8 mouse cellular contexts compared by ENCODE assay signal in genomic region chr5:115844368-115844765, GRCm38 (mm10). TPM values are rescaled to one million over a fixed set of nuclear protein-coding genes. Genes with fewer than 3 reads are reported as not detected.
DNase-seq lines count a peak whose midpoint lies in the region; ATAC-seq and TF ChIP-seq lines count a peak whose summit lies in the region.

No protein-coding gene starts in this region.

- TF ChIP-seq CTCF in kidney, postnatal 0 days (IDR thresholded peaks at IDR 0.05; ENCODE audit: low read depth) = no peak
- TF ChIP-seq CTCF in embryonic fibroblast, embryonic 13.5 days (IDR thresholded peaks at IDR 0.05; ENCODE audit: borderline replicate concordance, insufficient read depth, low read length) = no peak

- WGBS in kidney, postnatal 0 days = 3% methylated on average over 12 of the region's 12 CpGs
- 4% methylated on average over 12 of the region's 12 CpGs for WGBS in limb, embryonic 14.5 days
- 6% methylated on average over 12 of the region's 12 CpGs for WGBS in neural tube, embryonic 12.5 days

- peak overlapping the region; percentile 59 for H3K4me3 ChIP-seq in kidney, postnatal 0 days (replicated peaks; ENCODE audit: low read depth, low read length)
- H3K4me3 ChIP-seq in embryonic fibroblast, embryonic 13.5 days (ENCODE audit: insufficient read depth, low read length) = peak overlapping the region; percentile 74
- peak overlapping the region; percentile 68 for H3K4me3 ChIP-seq in limb, embryonic 14.5 days (replicated peaks; ENCODE audit: low read length)
- peak overlapping the region; percentile 64 for H3K4me3 ChIP-seq in neural tube, embryonic 12.5 days

- H3K27me3 ChIP-seq in kidney, postnatal 0 days (ENCODE audit: insufficient read depth, low read length) = no peaks in the 10 kb centered on the region
- H3K27me3 ChIP-seq in limb, embryonic 14.5 days (ENCODE audit: control insufficient read depth, insufficient read depth, low read length) = no peaks in the 10 kb centered on the region
- H3K27me3 ChIP-seq in neural tube, embryonic 12.5 days (replicated peaks) = no peaks in the 10 kb centered on the region

- peaks cover 3% of the 10 kb centered on the region; the same call in 1 of the 2 replicates for H3K4me1 ChIP-seq in kidney, postnatal 0 days (replicated peaks; ENCODE audit: insufficient read depth, low read length)
- 0 out of 2 replicates have a peak, but pooled peaks cover 5% of the 10 kb centered on the region for H3K4me1 ChIP-seq in embryonic fibroblast, embryonic 13.5 days (ENCODE audit: control insufficient read depth, insufficient read depth, low read length)
- peaks cover 12% of the 10 kb centered on the region for H3K4me1 ChIP-seq in limb, embryonic 14.5 days (ENCODE audit: control insufficient read depth, insufficient read depth, low read length)
- H3K4me1 ChIP-seq in neural tube, embryonic 12.5 days = peaks cover 30% of the 10 kb centered on the region

- no peak for DNase-seq in kidney, postnatal 0 days (ENCODE audit: low spot score)
- DNase-seq in kidney, postnatal 14 days = no peak
- DNase-seq in limb, embryonic 14.5 days (ENCODE audit: low spot score) = no peak
- DNase-seq in yolk sac, embryonic 10.5 days (ENCODE audit: low spot score) = no peak
- no peak for DNase-seq in spleen, adult 18-20 months
- no peak for DNase-seq in B cell, adult 2 months

- TF ChIP-seq POLR2A in embryonic fibroblast, embryonic 13.5 days (IDR thresholded peaks at IDR 0.05; ENCODE audit: low read depth, low read length) = no peak
- TF ChIP-seq POLR2A in limb, embryonic 14.5 days (IDR thresholded peaks at IDR 0.05; ENCODE audit: borderline replicate concordance, extremely low read depth, insufficient read depth, insufficient read length) = no peak

- no peak for ATAC-seq in kidney, postnatal 0 days (replicated peaks; ENCODE audit: low FRiP score, low read depth)
- no peak for ATAC-seq in limb, embryonic 14.5 days (ENCODE audit: low FRiP score, low read depth)
- no peak for ATAC-seq in neural tube, embryonic 12.5 days (ENCODE audit: low FRiP score, low read depth)

- no peak overlapping the region for H3K27ac ChIP-seq in kidney, postnatal 0 days
- H3K27ac ChIP-seq in embryonic fibroblast, embryonic 13.5 days (ENCODE audit: insufficient read depth, low read length) = no peak overlapping the region
- no peak overlapping the region for H3K27ac ChIP-seq in limb, embryonic 14.5 days (replicated peaks; ENCODE audit: low read depth, low read length)
- no peak overlapping the region for H3K27ac ChIP-seq in neural tube, embryonic 12.5 days

- no peaks in the 10 kb centered on the region for H3K9me3 ChIP-seq in kidney, postnatal 0 days (replicated peaks; ENCODE audit: low read length)
- H3K9me3 ChIP-seq in limb, embryonic 14.5 days (ENCODE audit: control insufficient read depth, low read length) = no peaks in the 10 kb centered on the region
- no peaks in the 10 kb centered on the region for H3K9me3 ChIP-seq in neural tube, embryonic 12.5 days

- peak overlapping the region; percentile 90 for H3K4me2 ChIP-seq in kidney, postnatal 0 days (ENCODE audit: low read length)
- peak overlapping the region; percentile 96 for H3K4me2 ChIP-seq in limb, embryonic 14.5 days (replicated peaks; ENCODE audit: low read depth, low read length, severe bottlenecking)
- H3K4me2 ChIP-seq in neural tube, embryonic 12.5 days (replicated peaks) = peak overlapping the region; percentile 98

- H3K9ac ChIP-seq in kidney, postnatal 0 days (ENCODE audit: low read depth, low read length) = peak overlapping the region; percentile 38; the same call in 1 of the 2 replicates
- peak overlapping the region; percentile 47 for H3K9ac ChIP-seq in limb, embryonic 14.5 days (ENCODE audit: low read depth, low read length, severe bottlenecking)
- peak overlapping the region; percentile 49 for H3K9ac ChIP-seq in neural tube, embryonic 12.5 days

- no peaks in the 10 kb centered on the region for H3K36me3 ChIP-seq in kidney, postnatal 0 days (ENCODE audit: insufficient read depth, low read length)
- no peaks in the 10 kb centered on the region for H3K36me3 ChIP-seq in limb, embryonic 14.5 days (ENCODE audit: control insufficient read depth, insufficient read depth, low read length)
- H3K36me3 ChIP-seq in neural tube, embryonic 12.5 days = peaks cover 8% of the 10 kb centered on the region; the same call in 1 of the 2 replicates

RNA-seq across cellular contexts. Expression of gene Cit, which starts 0.7 kb away (rescaled TPM):
- polyA plus RNA-seq in kidney, postnatal 0 days (2015; fragmentation: Nextera tagmentation; extraction: Ambion mirVana) = 8.8 and 11.4 TPM in 2 replicates
- 12.8 and 14.3 TPM in 2 replicates for polyA plus RNA-seq in embryonic fibroblast, embryonic 13.5 days (2011; ENCODE audit: insufficient read length, low read depth, missing spikeins)
- 11.7 and 13.1 TPM in 2 replicates for polyA plus RNA-seq in limb, embryonic 14.5 days (2012; rRNA removed)
- 19.0 and 20.8 TPM in 2 replicates for polyA plus RNA-seq in limb, embryonic 14.5 days (2014; fragmentation: Nextera tagmentation; extraction: Ambion mirVana)
- 25.1 and 28.4 TPM in 2 replicates for polyA plus RNA-seq in neural tube, embryonic 12.5 days (2016; fragmentation: Nextera tagmentation; extraction: Ambion mirVana)
